Mouse (Mus musculus) thymus, adult 2 months (tissue): ENCODE measurements around the gene Swi5.

ENCODE experiments used
- CTCF ChIP-seq: fragments of 200-500 bp; IDR thresholded peaks from 2 replicates; pipeline ENCODE4 v1.5.1; 2012; ENCODE audit warnings: mild to moderate bottlenecking, control low read depth, low read length, moderate library complexity, borderline replicate concordance; ENCODE audit not compliant: control insufficient read depth, poor library complexity, insufficient read depth; ENCODE audit errors: extremely low read depth
- POLR2A ChIP-seq: fragments of 200-500 bp; IDR thresholded peaks from 2 replicates; pipeline ENCODE4 v1.6.1; 2012; ENCODE audit warnings: mild to moderate bottlenecking, low read length, control low read depth, moderate library complexity; ENCODE audit not compliant: control insufficient read depth, poor library complexity, insufficient read depth; ENCODE audit errors: extremely low read depth

DNA sequence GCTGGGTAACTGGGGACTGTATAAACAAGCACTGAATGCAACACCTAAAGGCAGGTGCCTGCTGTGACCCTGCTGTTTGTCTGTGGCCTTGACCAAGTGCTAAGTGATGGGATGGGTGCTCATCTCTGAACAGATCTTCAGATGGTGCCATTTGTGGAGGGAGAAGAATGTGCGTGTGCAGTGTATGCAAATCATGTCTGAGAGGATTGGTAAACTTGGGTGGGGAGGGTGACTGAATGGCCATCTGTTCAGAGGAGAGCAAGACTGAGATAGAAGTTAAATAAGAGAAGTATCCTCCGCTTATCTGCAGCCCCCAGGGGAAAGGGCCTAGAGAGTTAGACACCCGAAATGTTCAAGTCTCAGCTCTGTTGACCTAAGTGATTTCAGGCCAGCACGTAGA lies 11.6 kb upstream of the Swi5 start:
- TF ChIP-seq POLR2A (no peak), CTCF (no peak)
